Mouse (Mus musculus): ENCODE data around the gene 4930470P17Rik. TPM values are rescaled to one million over a fixed set of nuclear protein-coding genes. Genes with fewer than 3 reads are reported as not detected.

The 4930470P17Rik gene
- 0.03 TPM in 1 of 2 replicates, not detected in the other for polyA plus RNA-seq (2012)

- no peaks in the 10 kb centered on the region for H3K27me3 ChIP-seq (ENCODE audit: control insufficient read depth)
- no peak within 1 kb of the TSS for H3K4me3 ChIP-seq (replicated peaks)
- no peak for TF ChIP-seq GATA1 (IDR thresholded peaks at IDR 0.05; ENCODE audit: low read length)
- no peak for TF ChIP-seq TAL1 (IDR thresholded peaks at IDR 0.05; ENCODE audit: low read length)
- peaks cover 64% of the 10 kb centered on the region for H3K9me3 ChIP-seq (ENCODE audit: control insufficient read depth, low read length)
- no peaks in the 10 kb centered on the region for H3K4me1 ChIP-seq (ENCODE audit: control insufficient read depth)
- H3K36me3 ChIP-seq (ENCODE audit: control insufficient read depth), result no peaks in the 10 kb centered on the region
Measured at GRCm38 (mm10) chr2:170601917-170602316, at the start of gene 4930470P17Rik. Gene 4930470P17Rik (minus strand): TSS chr2:170602017.

- no peaks in the 10 kb centered on the region for H3K36me3 ChIP-seq (ENCODE audit: control insufficient read depth)
- TF ChIP-seq GATA1 (IDR thresholded peaks at IDR 0.05; ENCODE audit: low read length), result no peak
- TF ChIP-seq TAL1 (IDR thresholded peaks at IDR 0.05; ENCODE audit: low read length), result no peak
- no peaks in the 10 kb centered on the region for H3K4me1 ChIP-seq (ENCODE audit: control insufficient read depth)
- no peak overlapping the region for H3K4me3 ChIP-seq (replicated peaks)
- no peaks in the 10 kb centered on the region for H3K27me3 ChIP-seq (ENCODE audit: control insufficient read depth)
- H3K9me3 ChIP-seq (ENCODE audit: control insufficient read depth, low read length), result peaks cover 78% of the 10 kb centered on the region
Measured at GRCm38 (mm10) chr2:170651483-170651882, 49.7 kb upstream of the 4930470P17Rik start.

GRCm38 (mm10) chr2:170648542-170648941, 46.7 kb upstream of the 4930470P17Rik start:
- TF ChIP-seq GATA1 (IDR thresholded peaks at IDR 0.05; ENCODE audit: low read length) (no peak), TAL1 (IDR thresholded peaks at IDR 0.05; ENCODE audit: low read length) (no peak)
- Histone ChIP-seq H3K4me3 (replicated peaks) (no peak overlapping the region), H3K4me1 (ENCODE audit: control insufficient read depth) (no peaks in the 10 kb centered on the region), H3K27me3 (ENCODE audit: control insufficient read depth) (no peaks in the 10 kb centered on the region), H3K9me3 (ENCODE audit: control insufficient read depth, low read length) (peaks cover 73% of the 10 kb centered on the region), H3K36me3 (ENCODE audit: control insufficient read depth) (no peaks in the 10 kb centered on the region)

- TF ChIP-seq TAL1 (IDR thresholded peaks at IDR 0.05; ENCODE audit: low read length) (no peak), GATA1 (IDR thresholded peaks at IDR 0.05; ENCODE audit: low read length) (no peak)
- Histone ChIP-seq H3K27me3 (ENCODE audit: control insufficient read depth) (no peaks in the 10 kb centered on the region), H3K4me1 (ENCODE audit: control insufficient read depth) (no peaks in the 10 kb centered on the region), H3K4me3 (replicated peaks) (no peak overlapping the region), H3K9me3 (ENCODE audit: control insufficient read depth, low read length) (peaks cover 68% of the 10 kb centered on the region), H3K36me3 (ENCODE audit: control insufficient read depth) (no peaks in the 10 kb centered on the region)
Measured at GRCm38 (mm10) chr2:170646201-170646600, 44.4 kb upstream of the 4930470P17Rik start.

- H3K9me3 ChIP-seq (ENCODE audit: control insufficient read depth, low read length), result peaks cover 54% of the 10 kb centered on the region
- no peak overlapping the region for H3K4me3 ChIP-seq (replicated peaks)
- TF ChIP-seq TAL1 (IDR thresholded peaks at IDR 0.05; ENCODE audit: low read length), result no peak
- no peak for TF ChIP-seq GATA1 (IDR thresholded peaks at IDR 0.05; ENCODE audit: low read length)
- no peaks in the 10 kb centered on the region for H3K4me1 ChIP-seq (ENCODE audit: control insufficient read depth)
- no peaks in the 10 kb centered on the region for H3K36me3 ChIP-seq (ENCODE audit: control insufficient read depth)
- no peaks in the 10 kb centered on the region for H3K27me3 ChIP-seq (ENCODE audit: control insufficient read depth)
Measured at GRCm38 (mm10) chr2:170642338-170642806, 40.6 kb upstream of the 4930470P17Rik start.

- Histone ChIP-seq H3K4me3 (replicated peaks) (no peak overlapping the region), H3K4me1 (ENCODE audit: control insufficient read depth) (no peaks in the 10 kb centered on the region), H3K9me3 (ENCODE audit: control insufficient read depth, low read length) (peaks cover 47% of the 10 kb centered on the region), H3K36me3 (ENCODE audit: control insufficient read depth) (no peaks in the 10 kb centered on the region), H3K27me3 (ENCODE audit: control insufficient read depth) (no peaks in the 10 kb centered on the region)
- TF ChIP-seq TAL1 (IDR thresholded peaks at IDR 0.05; ENCODE audit: low read length) (no peak), GATA1 (IDR thresholded peaks at IDR 0.05; ENCODE audit: low read length) (no peak)
Measured at GRCm38 (mm10) chr2:170640281-170640680, 38.5 kb upstream of the 4930470P17Rik start.

- no peaks in the 10 kb centered on the region for H3K4me1 ChIP-seq (ENCODE audit: control insufficient read depth)
- no peaks in the 10 kb centered on the region for H3K27me3 ChIP-seq (ENCODE audit: control insufficient read depth)
- no peaks in the 10 kb centered on the region for H3K36me3 ChIP-seq (ENCODE audit: control insufficient read depth)
- H3K4me3 ChIP-seq (replicated peaks), result no peak overlapping the region
- TF ChIP-seq GATA1 (IDR thresholded peaks at IDR 0.05; ENCODE audit: low read length), result no peak
- H3K9me3 ChIP-seq (ENCODE audit: control insufficient read depth, low read length), result peaks cover 48% of the 10 kb centered on the region
Measured at GRCm38 (mm10) chr2:170638746-170639145, 36.9 kb upstream of the 4930470P17Rik start.

GRCm38 (mm10) chr2:170632998-170633622, 31.3 kb upstream of the 4930470P17Rik start:
- H3K9me3 ChIP-seq (ENCODE audit: control insufficient read depth, low read length), result peaks cover 55% of the 10 kb centered on the region
- H3K27me3 ChIP-seq (ENCODE audit: control insufficient read depth), result peaks cover 2% of the 10 kb centered on the region; the same call in 1 of the 2 replicates
- TF ChIP-seq TAL1 (IDR thresholded peaks at IDR 0.05; ENCODE audit: low read length) (no peak), GATA1 (IDR thresholded peaks at IDR 0.05; ENCODE audit: low read length) (no peak)
- H3K4me3 ChIP-seq (replicated peaks), result no peak overlapping the region
- no peaks in the 10 kb centered on the region for H3K36me3 ChIP-seq (ENCODE audit: control insufficient read depth)
- H3K4me1 ChIP-seq (ENCODE audit: control insufficient read depth), result no peaks in the 10 kb centered on the region

GRCm38 (mm10) chr2:170632386-170632785, 30.6 kb upstream of the 4930470P17Rik start:
- TF ChIP-seq GATA1 (IDR thresholded peaks at IDR 0.05; ENCODE audit: low read length), result no peak
- no peak for TF ChIP-seq TAL1 (IDR thresholded peaks at IDR 0.05; ENCODE audit: low read length)
- H3K9me3 ChIP-seq (ENCODE audit: control insufficient read depth, low read length), result peaks cover 58% of the 10 kb centered on the region
- no peaks in the 10 kb centered on the region for H3K36me3 ChIP-seq (ENCODE audit: control insufficient read depth)

More at GRCm38 (mm10) chr2:170632386-170632785, 30.6 kb upstream of the 4930470P17Rik start:
- peaks cover 2% of the 10 kb centered on the region; the same call in 1 of the 2 replicates for H3K27me3 ChIP-seq (ENCODE audit: control insufficient read depth)
- no peak overlapping the region for H3K4me3 ChIP-seq (replicated peaks)
- H3K4me1 ChIP-seq (ENCODE audit: control insufficient read depth), result no peaks in the 10 kb centered on the region
